Mouse (Mus musculus): ENCODE measurements around the gene Nbea. TPM values are rescaled to one million over a fixed set of nuclear protein-coding genes. Genes with fewer than 3 reads are reported as not detected.

Gene Nbea
- polyA plus RNA-seq, 1 experiment from 2014 or later: 16.7 TPM

DNA sequence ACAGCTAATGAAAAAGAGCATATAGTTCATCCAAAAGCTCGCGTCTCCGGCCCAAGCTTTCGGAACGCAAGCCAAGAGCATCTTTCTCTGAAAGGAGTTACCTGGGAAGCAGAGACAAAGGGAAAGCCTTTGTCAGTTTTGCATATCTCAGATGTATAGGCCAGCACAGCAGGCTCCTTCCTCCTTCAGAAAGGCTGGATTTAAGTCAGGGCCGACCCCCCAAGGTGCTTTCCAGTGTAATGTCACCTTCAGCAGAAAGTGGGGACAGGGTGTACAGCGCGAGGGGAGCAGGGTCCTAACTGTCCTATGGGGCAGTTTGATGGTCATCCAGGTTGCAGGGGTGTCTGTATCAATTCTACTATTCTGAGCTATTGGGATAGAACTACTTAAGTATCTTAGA lies 419.9 kb downstream of the Nbea start:
- H3K27ac ChIP-seq (ENCODE audit: low read depth, low read length): no peak overlapping the region
- H3K4me3 ChIP-seq (ENCODE audit: low read length): no peak overlapping the region
- no peaks in the 10 kb centered on the region for H3K4me1 ChIP-seq (ENCODE audit: control insufficient read depth, insufficient read depth, low read length)
- no peak overlapping the region for H3K4me2 ChIP-seq (replicated peaks; ENCODE audit: low read depth, low read length)
- H3K27me3 ChIP-seq (ENCODE audit: control insufficient read depth, insufficient read depth, low read length): no peaks in the 10 kb centered on the region
- H3K9me3 ChIP-seq (ENCODE audit: control insufficient read depth, low read length): no peaks in the 10 kb centered on the region
- ATAC-seq (ENCODE audit: low FRiP score, low TSS enrichment): no peak
- H3K9ac ChIP-seq (ENCODE audit: low read depth, low read length): no peak overlapping the region
- WGBS: 52% methylated on average over 8 of the region's 8 CpGs
- no peaks in the 10 kb centered on the region for H3K36me3 ChIP-seq (ENCODE audit: control insufficient read depth, insufficient read depth, low read length)

GRCm38 (mm10) chr3:55758297-55758696 lies 425.2 kb downstream of the Nbea start:
- no peak for ATAC-seq (ENCODE audit: low FRiP score, low TSS enrichment)
- 0 out of 2 replicates have a peak, but pooled peaks cover 3% of the 10 kb centered on the region for H3K4me1 ChIP-seq (ENCODE audit: control insufficient read depth, insufficient read depth, low read length)
- H3K4me3 ChIP-seq (ENCODE audit: low read length): no peak overlapping the region
- no peak overlapping the region for H3K27ac ChIP-seq (ENCODE audit: low read depth, low read length)
- H3K27me3 ChIP-seq (ENCODE audit: control insufficient read depth, insufficient read depth, low read length): no peaks in the 10 kb centered on the region
- H3K9me3 ChIP-seq (ENCODE audit: control insufficient read depth, low read length): no peaks in the 10 kb centered on the region
- H3K36me3 ChIP-seq (ENCODE audit: control insufficient read depth, insufficient read depth, low read length): no peaks in the 10 kb centered on the region
- no peak overlapping the region for H3K4me2 ChIP-seq (replicated peaks; ENCODE audit: low read depth, low read length)
- no peak overlapping the region for H3K9ac ChIP-seq (ENCODE audit: low read depth, low read length)
- 65% methylated on average over 8 of the region's 8 CpGs for WGBS

DNA sequence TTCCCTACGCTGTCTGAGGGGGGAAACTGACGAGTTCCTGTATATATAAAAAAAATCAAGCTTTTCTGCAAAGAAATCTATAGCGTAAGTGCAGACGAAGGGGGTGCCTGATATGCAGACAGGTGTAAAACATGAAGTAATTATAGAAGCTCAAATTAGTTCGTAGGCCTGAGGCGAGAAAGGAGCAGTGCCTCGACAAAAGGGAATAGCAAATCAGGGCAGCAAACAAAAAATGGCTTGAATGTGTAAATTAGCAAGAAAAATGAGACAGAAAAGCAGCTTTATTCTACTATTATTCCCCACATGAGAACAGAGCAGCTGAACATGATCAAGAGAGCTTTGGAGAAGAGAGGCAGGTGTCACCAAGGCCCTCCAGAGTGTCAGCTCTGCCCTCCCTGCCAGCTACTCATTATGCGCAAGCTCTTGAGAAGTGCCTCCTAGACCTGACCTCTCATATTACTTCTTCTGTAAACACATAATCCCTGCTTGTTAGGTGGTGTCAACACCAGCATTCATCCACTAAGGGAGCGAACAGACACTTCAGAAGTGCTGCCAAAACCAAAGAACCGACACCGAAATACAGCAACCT lies 426.8 kb downstream of the Nbea start:
- no peak for ATAC-seq (ENCODE audit: low FRiP score, low TSS enrichment)
- H3K27me3 ChIP-seq (ENCODE audit: control insufficient read depth, insufficient read depth, low read length): no peaks in the 10 kb centered on the region
- no peak overlapping the region for H3K4me2 ChIP-seq (replicated peaks; ENCODE audit: low read depth, low read length)

GRCm38 (mm10) chr3:55755805-55756601 lies 427.5 kb downstream of the Nbea start:
- H3K9ac ChIP-seq (ENCODE audit: low read depth, low read length): no peak overlapping the region
- no peak overlapping the region for H3K4me3 ChIP-seq (ENCODE audit: low read length)
- no peaks in the 10 kb centered on the region for H3K9me3 ChIP-seq (ENCODE audit: control insufficient read depth, low read length)
- whole genome bisulfite sequencing: 72% methylated on average over 11 of the region's 11 CpGs
- H3K4me2 ChIP-seq (replicated peaks; ENCODE audit: low read depth, low read length): no peak overlapping the region
- no peaks in the 10 kb centered on the region for H3K36me3 ChIP-seq (ENCODE audit: control insufficient read depth, insufficient read depth, low read length)
- 0 out of 2 replicates have a peak, but pooled peaks cover 3% of the 10 kb centered on the region for H3K4me1 ChIP-seq (ENCODE audit: control insufficient read depth, insufficient read depth, low read length)
- no peak for ATAC-seq (ENCODE audit: low FRiP score, low TSS enrichment)
- H3K27ac ChIP-seq (ENCODE audit: low read depth, low read length): no peak overlapping the region
- H3K27me3 ChIP-seq (ENCODE audit: control insufficient read depth, insufficient read depth, low read length): no peaks in the 10 kb centered on the region

More for the DNA sequence above, 426.8 kb downstream of the Nbea start:
- Histone ChIP-seq H3K36me3 (ENCODE audit: control insufficient read depth, insufficient read depth, low read length) (no peaks in the 10 kb centered on the region), H3K4me1 (ENCODE audit: control insufficient read depth, insufficient read depth, low read length) (0 out of 2 replicates have a peak, but pooled peaks cover 3% of the 10 kb centered on the region), H3K27ac (ENCODE audit: low read depth, low read length) (no peak overlapping the region), H3K4me3 (ENCODE audit: low read length) (no peak overlapping the region), H3K9me3 (ENCODE audit: control insufficient read depth, low read length) (no peaks in the 10 kb centered on the region), H3K9ac (ENCODE audit: low read depth, low read length) (no peak overlapping the region)
- 72% methylated on average over 11 of the region's 11 CpGs for WGBS

- 85% methylated on average over 6 of the region's 6 CpGs for WGBS
These were observed 428.4 kb downstream of the Nbea start for GRCm38 (mm10) chr3:55754981-55755608.

GRCm38 (mm10) chr3:55753872-55754271 lies 429.6 kb downstream of the Nbea start:
- H3K36me3 ChIP-seq (ENCODE audit: control insufficient read depth, insufficient read depth, low read length): no peaks in the 10 kb centered on the region
- 98% methylated on average over 6 of the region's 6 CpGs for WGBS
- no peak overlapping the region for H3K4me2 ChIP-seq (replicated peaks; ENCODE audit: low read depth, low read length)
- no peaks in the 10 kb centered on the region for H3K9me3 ChIP-seq (ENCODE audit: control insufficient read depth, low read length)
- no peak overlapping the region for H3K27ac ChIP-seq (ENCODE audit: low read depth, low read length)
- no peaks in the 10 kb centered on the region for H3K27me3 ChIP-seq (ENCODE audit: control insufficient read depth, insufficient read depth, low read length)
- no peak for ATAC-seq (ENCODE audit: low FRiP score, low TSS enrichment)
- no peak overlapping the region for H3K9ac ChIP-seq (ENCODE audit: low read depth, low read length)
- H3K4me3 ChIP-seq (ENCODE audit: low read length): no peak overlapping the region
- 0 out of 2 replicates have a peak, but pooled peaks cover 3% of the 10 kb centered on the region for H3K4me1 ChIP-seq (ENCODE audit: control insufficient read depth, insufficient read depth, low read length)

More at GRCm38 (mm10) chr3:55754981-55755608, 428.4 kb downstream of the Nbea start:
- no peak overlapping the region for H3K4me3 ChIP-seq (ENCODE audit: low read length)
- no peak overlapping the region for H3K9ac ChIP-seq (ENCODE audit: low read depth, low read length)
- no peak overlapping the region for H3K4me2 ChIP-seq (replicated peaks; ENCODE audit: low read depth, low read length)
- H3K27ac ChIP-seq (ENCODE audit: low read depth, low read length): no peak overlapping the region
- H3K27me3 ChIP-seq (ENCODE audit: control insufficient read depth, insufficient read depth, low read length): no peaks in the 10 kb centered on the region
- no peaks in the 10 kb centered on the region for H3K9me3 ChIP-seq (ENCODE audit: control insufficient read depth, low read length)
- 0 out of 2 replicates have a peak, but pooled peaks cover 3% of the 10 kb centered on the region for H3K4me1 ChIP-seq (ENCODE audit: control insufficient read depth, insufficient read depth, low read length)
- ATAC-seq (ENCODE audit: low FRiP score, low TSS enrichment): no peak
- no peaks in the 10 kb centered on the region for H3K36me3 ChIP-seq (ENCODE audit: control insufficient read depth, insufficient read depth, low read length)

- ATAC-seq (ENCODE audit: low FRiP score, low TSS enrichment): no peak
- no peak overlapping the region for H3K9ac ChIP-seq (ENCODE audit: low read depth, low read length)
- no peaks in the 10 kb centered on the region for H3K36me3 ChIP-seq (ENCODE audit: control insufficient read depth, insufficient read depth, low read length)
- 76% methylated on average over 4 of the region's 4 CpGs for WGBS
- H3K9me3 ChIP-seq (ENCODE audit: control insufficient read depth, low read length): no peaks in the 10 kb centered on the region
- no peak overlapping the region for H3K4me3 ChIP-seq (ENCODE audit: low read length)
- no peak overlapping the region for H3K27ac ChIP-seq (ENCODE audit: low read depth, low read length)
- no peak overlapping the region for H3K4me2 ChIP-seq (replicated peaks; ENCODE audit: low read depth, low read length)
- 0 out of 2 replicates have a peak, but pooled peaks cover 3% of the 10 kb centered on the region for H3K4me1 ChIP-seq (ENCODE audit: control insufficient read depth, insufficient read depth, low read length)
- no peaks in the 10 kb centered on the region for H3K27me3 ChIP-seq (ENCODE audit: control insufficient read depth, insufficient read depth, low read length)
These were observed 430.9 kb downstream of the Nbea start for GRCm38 (mm10) chr3:55752558-55752957.

GRCm38 (mm10) chr3:55751363-55751762 lies 432.1 kb downstream of the Nbea start:
- Histone ChIP-seq H3K27me3 (ENCODE audit: control insufficient read depth, insufficient read depth, low read length) (no peaks in the 10 kb centered on the region), H3K36me3 (ENCODE audit: control insufficient read depth, insufficient read depth, low read length) (no peaks in the 10 kb centered on the region), H3K9ac (ENCODE audit: low read depth, low read length) (no peak overlapping the region), H3K9me3 (ENCODE audit: control insufficient read depth, low read length) (no peaks in the 10 kb centered on the region), H3K27ac (ENCODE audit: low read depth, low read length) (no peak overlapping the region), H3K4me1 (ENCODE audit: control insufficient read depth, insufficient read depth, low read length) (no peaks in the 10 kb centered on the region), H3K4me3 (ENCODE audit: low read length) (no peak overlapping the region), H3K4me2 (replicated peaks; ENCODE audit: low read depth, low read length) (no peak overlapping the region)
- 79% methylated on average over 5 of the region's 5 CpGs for WGBS
- no peak for ATAC-seq (ENCODE audit: low FRiP score, low TSS enrichment)

All from kidney, embryonic 14.5 days (tissue).